Mouse (Mus musculus): Measurements from ENCODE around the gene Nrip1. TPM values are rescaled to one million over a fixed set of nuclear protein-coding genes. Genes with fewer than 3 reads are reported as not detected.

Nrip1 gene
- polyA plus RNA-seq, 1 experiment from 2014 or later = 32.1 TPM

GRCm38 (mm10) chr16:76283796-76284195, 89.8 kb downstream of the Nrip1 start:
- H3K4me3 ChIP-seq (replicated peaks) = no peak overlapping the region
- no peak overlapping the region for H3K4me2 ChIP-seq
- H3K9me3 ChIP-seq = no peaks in the 10 kb centered on the region
- no peak overlapping the region for H3K27ac ChIP-seq
- no peaks in the 10 kb centered on the region for H3K4me1 ChIP-seq
- H3K36me3 ChIP-seq (replicated peaks) = no peaks in the 10 kb centered on the region
- H3K27me3 ChIP-seq = no peaks in the 10 kb centered on the region
- ATAC-seq (ENCODE audit: low FRiP score) = no peak
- H3K9ac ChIP-seq = no peak overlapping the region
- WGBS = 65% methylated on average over 3 of the region's 3 CpGs

- WGBS = 87% methylated on average over 6 of the region's 6 CpGs
These were observed 91.8 kb downstream of the Nrip1 start for GRCm38 (mm10) chr16:76281850-76282249.

GRCm38 (mm10) chr16:76280365-76280764, 93.3 kb downstream of the Nrip1 start:
- Histone ChIP-seq H3K4me1 (no peaks in the 10 kb centered on the region), H3K4me3 (replicated peaks) (no peak overlapping the region), H3K9ac (no peak overlapping the region), H3K9me3 (no peaks in the 10 kb centered on the region), H3K27ac (no peak overlapping the region), H3K36me3 (replicated peaks) (no peaks in the 10 kb centered on the region), H3K4me2 (no peak overlapping the region), H3K27me3 (no peaks in the 10 kb centered on the region)
- ATAC-seq (ENCODE audit: low FRiP score) = no peak
- 88% methylated on average over 8 of the region's 8 CpGs for WGBS

More at GRCm38 (mm10) chr16:76281850-76282249, 91.8 kb downstream of the Nrip1 start:
- no peak for ATAC-seq (ENCODE audit: low FRiP score)
- no peaks in the 10 kb centered on the region for H3K9me3 ChIP-seq
- H3K9ac ChIP-seq = no peak overlapping the region
- no peak overlapping the region for H3K4me2 ChIP-seq
- no peaks in the 10 kb centered on the region for H3K36me3 ChIP-seq (replicated peaks)
- no peak overlapping the region for H3K4me3 ChIP-seq (replicated peaks)
- H3K27me3 ChIP-seq = no peaks in the 10 kb centered on the region
- H3K27ac ChIP-seq = no peak overlapping the region
- H3K4me1 ChIP-seq = no peaks in the 10 kb centered on the region

- WGBS = 88% methylated on average over 3 of the region's 3 CpGs
- Histone ChIP-seq H3K4me2 (no peak overlapping the region), H3K27ac (no peak overlapping the region), H3K4me1 (no peaks in the 10 kb centered on the region), H3K4me3 (replicated peaks) (no peak overlapping the region), H3K27me3 (no peaks in the 10 kb centered on the region), H3K9me3 (no peaks in the 10 kb centered on the region), H3K9ac (no peak overlapping the region), H3K36me3 (replicated peaks) (no peaks in the 10 kb centered on the region)
- ATAC-seq (ENCODE audit: low FRiP score) = no peak
These were observed 97.4 kb downstream of the Nrip1 start for GRCm38 (mm10) chr16:76276271-76276670.

- H3K4me1 ChIP-seq = no peaks in the 10 kb centered on the region
- ATAC-seq (ENCODE audit: low FRiP score) = no peak
- H3K4me2 ChIP-seq = no peak overlapping the region
- WGBS = 86% methylated on average over 3 of the region's 3 CpGs
- no peaks in the 10 kb centered on the region for H3K9me3 ChIP-seq
- H3K36me3 ChIP-seq (replicated peaks) = no peaks in the 10 kb centered on the region
- H3K27ac ChIP-seq = no peak overlapping the region
- H3K27me3 ChIP-seq = no peaks in the 10 kb centered on the region
- no peak overlapping the region for H3K9ac ChIP-seq
- no peak overlapping the region for H3K4me3 ChIP-seq (replicated peaks)
These were observed 98.0 kb downstream of the Nrip1 start for GRCm38 (mm10) chr16:76275584-76275983.

GRCm38 (mm10) chr16:76275166-76275565, 98.5 kb downstream of the Nrip1 start:
- no peak for ATAC-seq (ENCODE audit: low FRiP score)
- Histone ChIP-seq H3K27ac (no peak overlapping the region), H3K36me3 (replicated peaks) (no peaks in the 10 kb centered on the region), H3K9me3 (no peaks in the 10 kb centered on the region), H3K4me3 (replicated peaks) (no peak overlapping the region), H3K9ac (no peak overlapping the region), H3K4me2 (no peak overlapping the region), H3K4me1 (no peaks in the 10 kb centered on the region), H3K27me3 (no peaks in the 10 kb centered on the region)
- WGBS = 83% methylated on average over 7 of the region's 7 CpGs

GRCm38 (mm10) chr16:76266635-76267268, 106.9 kb downstream of the Nrip1 start:
- Histone ChIP-seq H3K4me3 (replicated peaks) (no peak overlapping the region), H3K9ac (no peak overlapping the region), H3K4me1 (no peaks in the 10 kb centered on the region), H3K36me3 (replicated peaks) (no peaks in the 10 kb centered on the region), H3K4me2 (no peak overlapping the region), H3K9me3 (no peaks in the 10 kb centered on the region), H3K27ac (no peak overlapping the region), H3K27me3 (no peaks in the 10 kb centered on the region)
- no peak for ATAC-seq (ENCODE audit: low FRiP score)
- 89% methylated on average over 9 of the region's 9 CpGs for WGBS

- ATAC-seq (ENCODE audit: low FRiP score) = no peak
- Histone ChIP-seq H3K36me3 (replicated peaks) (no peaks in the 10 kb centered on the region), H3K27ac (no peak overlapping the region), H3K9me3 (no peaks in the 10 kb centered on the region), H3K27me3 (no peaks in the 10 kb centered on the region), H3K4me3 (replicated peaks) (no peak overlapping the region), H3K9ac (no peak overlapping the region), H3K4me1 (no peaks in the 10 kb centered on the region), H3K4me2 (no peak overlapping the region)
- WGBS = 25% methylated on average over 2 of the region's 2 CpGs
These were observed 107.8 kb downstream of the Nrip1 start for GRCm38 (mm10) chr16:76265874-76266273.

GRCm38 (mm10) chr16:76265301-76265700, 108.3 kb downstream of the Nrip1 start:
- no peak overlapping the region for H3K27ac ChIP-seq

GRCm38 (mm10) chr16:76263393-76263792, 110.2 kb downstream of the Nrip1 start:
- H3K36me3 ChIP-seq (replicated peaks) = no peaks in the 10 kb centered on the region
- 85% methylated on average over 3 of the region's 4 CpGs for WGBS
- no peak for ATAC-seq (ENCODE audit: low FRiP score)

More at GRCm38 (mm10) chr16:76265301-76265700, 108.3 kb downstream of the Nrip1 start:
- Histone ChIP-seq H3K36me3 (replicated peaks) (no peaks in the 10 kb centered on the region), H3K4me1 (no peaks in the 10 kb centered on the region), H3K4me2 (no peak overlapping the region), H3K9ac (no peak overlapping the region), H3K4me3 (replicated peaks) (no peak overlapping the region), H3K9me3 (no peaks in the 10 kb centered on the region), H3K27me3 (no peaks in the 10 kb centered on the region)
- 74% methylated on average over 6 of the region's 6 CpGs for WGBS
- no peak for ATAC-seq (ENCODE audit: low FRiP score)

GRCm38 (mm10) chr16:76260296-76260695, 113.3 kb downstream of the Nrip1 start:
- Histone ChIP-seq H3K4me1 (no peaks in the 10 kb centered on the region), H3K4me3 (replicated peaks) (no peak overlapping the region), H3K27ac (no peak overlapping the region), H3K9ac (no peak overlapping the region), H3K36me3 (replicated peaks) (no peaks in the 10 kb centered on the region), H3K9me3 (no peaks in the 10 kb centered on the region), H3K27me3 (no peaks in the 10 kb centered on the region), H3K4me2 (no peak overlapping the region)
- ATAC-seq (ENCODE audit: low FRiP score) = no peak
- WGBS = 83% methylated on average over 6 of the region's 6 CpGs

More at GRCm38 (mm10) chr16:76263393-76263792, 110.2 kb downstream of the Nrip1 start:
- no peaks in the 10 kb centered on the region for H3K4me1 ChIP-seq
- no peaks in the 10 kb centered on the region for H3K9me3 ChIP-seq
- H3K4me2 ChIP-seq = no peak overlapping the region
- no peak overlapping the region for H3K4me3 ChIP-seq (replicated peaks)
- H3K27ac ChIP-seq = no peak overlapping the region
- H3K27me3 ChIP-seq = no peaks in the 10 kb centered on the region
- no peak overlapping the region for H3K9ac ChIP-seq

GRCm38 (mm10) chr16:76251826-76252225, 121.8 kb downstream of the Nrip1 start:
- Histone ChIP-seq H3K27ac (no peak overlapping the region), H3K4me3 (replicated peaks) (no peak overlapping the region), H3K4me2 (no peak overlapping the region), H3K9me3 (no peaks in the 10 kb centered on the region), H3K27me3 (no peaks in the 10 kb centered on the region), H3K36me3 (replicated peaks) (no peaks in the 10 kb centered on the region), H3K4me1 (no peaks in the 10 kb centered on the region), H3K9ac (no peak overlapping the region)
- 88% methylated on average over 10 of the region's 10 CpGs for WGBS
- no peak for ATAC-seq (ENCODE audit: low FRiP score)

- ATAC-seq (ENCODE audit: low FRiP score) = no peak
- Histone ChIP-seq H3K27ac (no peak overlapping the region), H3K36me3 (replicated peaks) (no peaks in the 10 kb centered on the region), H3K4me2 (no peak overlapping the region), H3K4me1 (no peaks in the 10 kb centered on the region), H3K27me3 (no peaks in the 10 kb centered on the region), H3K4me3 (replicated peaks) (no peak overlapping the region), H3K9me3 (no peaks in the 10 kb centered on the region), H3K9ac (no peak overlapping the region)
- WGBS = 87% methylated on average over 18 of the region's 18 CpGs
These were observed 124.1 kb downstream of the Nrip1 start for GRCm38 (mm10) chr16:76249345-76250091.

Data from forebrain, embryonic 12.5 days (tissue).